Mouse (Mus musculus) heart, adult 2 months (tissue): ENCODE data around the gene Tnk2.

ENCODE experiments used
- CTCF ChIP-seq: fragments of 200-600 bp; IDR thresholded peaks from 2 replicates; pipeline ENCODE4 v1.8.1; 2022; ENCODE audit warnings: antibody characterized with exemption, mild to moderate bottlenecking, moderate library complexity
- EP300 ChIP-seq: fragments of 200-500 bp; IDR thresholded peaks from 2 replicates; pipeline ENCODE4 v1.6.1; 2011; ENCODE audit warnings: low read depth, low read length, control low read depth; ENCODE audit not compliant: insufficient read depth
- POLR2A ChIP-seq: fragments of 200-500 bp; IDR thresholded peaks from 2 replicates; pipeline ENCODE4 v1.6.1; 2011; ENCODE audit warnings: mild to moderate bottlenecking, low read depth, low read length, control low read depth; ENCODE audit not compliant: insufficient read depth

DNA sequence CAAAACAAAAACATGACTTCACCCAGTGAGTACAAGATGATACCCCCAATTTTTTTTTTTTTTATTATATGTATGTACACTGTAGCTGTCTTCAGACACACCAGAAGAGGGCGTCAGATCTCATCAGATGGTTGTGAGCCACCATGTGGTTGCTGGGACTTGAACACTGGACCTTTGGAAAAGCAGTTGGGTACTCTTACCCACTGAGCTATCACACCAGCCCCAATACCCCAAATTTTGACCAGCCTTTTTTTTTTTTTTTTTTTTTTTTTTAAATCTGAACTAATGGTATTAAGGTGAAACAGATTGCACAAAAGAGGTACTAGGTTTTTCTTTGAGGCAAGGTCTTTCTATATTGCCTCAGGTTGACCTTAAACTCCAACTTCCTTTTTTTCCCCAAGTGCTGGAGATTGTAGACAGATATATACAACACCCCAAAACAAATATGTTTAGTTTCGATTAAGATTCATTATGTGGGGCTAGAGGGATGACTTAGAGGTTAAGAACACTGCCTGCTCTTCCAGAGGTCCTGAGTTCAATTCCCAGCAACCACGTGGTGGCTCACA is 30.3 kb upstream of the Tnk2 start:
- TF ChIP-seq EP300: no peak
- TF ChIP-seq CTCF: peak; percentile 8; the same call in 1 of the 2 replicates
- no peak for TF ChIP-seq POLR2A
